Mouse (Mus musculus): Measurements from ENCODE around the gene Gm10577. TPM values are rescaled to one million over a fixed set of nuclear protein-coding genes. Genes with fewer than 3 reads are reported as not detected.

The Gm10577 gene
- not detected in 2 replicates for polyA plus RNA-seq (2015; fragmentation: Nextera tagmentation; extraction: Ambion mirVana)

DNA sequence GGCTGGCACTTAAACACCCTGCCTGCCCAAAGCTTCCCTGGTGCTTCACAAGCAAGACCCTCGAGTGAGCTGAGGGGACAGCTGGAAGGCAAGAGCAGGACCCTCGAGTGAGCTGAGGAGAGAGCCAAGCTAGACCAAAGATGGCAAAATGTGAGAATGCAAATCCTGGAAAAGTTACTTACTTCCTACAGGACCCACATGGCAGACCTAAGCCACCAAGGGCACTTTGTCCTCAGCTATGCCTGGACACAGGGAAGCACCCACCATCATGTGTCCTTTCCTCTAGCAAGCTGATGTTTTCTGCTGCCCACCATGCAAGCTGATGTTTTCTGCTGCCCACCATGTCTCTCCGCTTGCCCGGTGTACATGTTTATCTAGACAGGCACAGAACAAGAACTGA lies at the start of gene Gm10577:
Gm10577 (minus strand) TSS at position 101 of the 400 bp plus-strand sequence.
- Histone ChIP-seq H3K4me1 (ENCODE audit: insufficient read depth) (no peaks in the 10 kb centered on the region), H3K9ac (replicated peaks) (no peak within 1 kb of the TSS), H3K9me3 (ENCODE audit: low read length) (no peaks in the 10 kb centered on the region), H3K4me3 (ENCODE audit: low read depth, low read length) (no peak within 1 kb of the TSS), H3K27me3 (ENCODE audit: insufficient read depth, low read length) (no peaks in the 10 kb centered on the region), H3K36me3 (replicated peaks; ENCODE audit: insufficient read depth, low read length) (no peaks in the 10 kb centered on the region), H3K27ac (ENCODE audit: low read depth) (no peak within 1 kb of the TSS), H3K4me2 (ENCODE audit: low read depth, low read length) (no peak within 1 kb of the TSS)
- no peak for DNase-seq
- ATAC-seq, result no peak
- TF ChIP-seq EP300 (IDR thresholded peaks at IDR 0.05; ENCODE audit: low read depth) (no peak), CTCF (IDR thresholded peaks at IDR 0.05; ENCODE audit: low read depth) (no peak)
- WGBS (ENCODE audit: insufficient replicate concordance), result 81% methylated on average over 4 of the region's 4 CpGs

DNA sequence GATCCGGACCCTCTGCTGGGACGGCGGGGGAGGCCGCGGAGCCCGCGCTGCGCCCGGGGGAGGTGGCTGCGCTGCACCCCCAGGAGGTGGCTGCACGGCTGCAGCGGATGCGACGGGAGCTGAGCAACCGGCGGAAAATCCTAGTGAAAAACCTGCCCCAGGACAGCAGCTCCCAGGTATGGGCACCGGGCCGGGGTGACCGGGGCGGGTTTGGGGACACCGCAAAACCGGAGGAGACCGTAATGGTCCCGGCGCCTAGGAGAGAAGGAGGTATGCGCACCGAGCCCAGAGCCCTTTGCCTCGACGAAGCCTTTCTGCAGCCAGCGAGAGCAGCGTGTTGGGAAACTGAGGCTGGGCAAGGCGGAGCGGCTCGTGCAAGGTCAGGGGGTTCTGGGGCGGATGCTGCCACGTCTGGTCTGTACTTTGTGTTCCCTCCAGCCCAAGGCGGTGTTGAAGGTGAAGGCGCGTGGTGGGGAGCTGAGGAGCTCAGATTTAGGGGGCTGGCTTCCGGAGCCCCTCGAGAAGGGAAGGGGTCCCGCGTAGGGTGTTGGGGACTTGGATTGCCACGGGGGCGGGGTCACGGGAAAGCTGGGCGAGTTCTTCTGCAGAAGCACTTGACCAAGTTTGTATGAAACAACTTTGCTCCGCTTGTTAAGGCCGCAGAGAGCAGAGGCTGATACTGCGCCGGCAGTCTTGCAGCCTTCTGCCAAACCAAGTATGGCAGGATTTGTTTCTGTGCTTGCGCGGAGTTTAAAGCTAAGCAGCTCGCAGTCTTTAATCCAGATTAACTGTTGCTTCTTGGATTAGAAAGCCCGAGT lies 48.9 kb upstream of the Gm10577 start:
- Histone ChIP-seq H3K27me3 (ENCODE audit: insufficient read depth, low read length) (peaks cover 34% of the 10 kb centered on the region), H3K9ac (replicated peaks) (peak overlapping the region; percentile 59), H3K27ac (ENCODE audit: low read depth) (no peak overlapping the region), H3K4me2 (ENCODE audit: low read depth, low read length) (peak overlapping the region; percentile 76), H3K36me3 (replicated peaks; ENCODE audit: insufficient read depth, low read length) (no peaks in the 10 kb centered on the region), H3K9me3 (ENCODE audit: low read length) (no peaks in the 10 kb centered on the region), H3K4me3 (ENCODE audit: low read depth, low read length) (peak overlapping the region; percentile 46), H3K4me1 (ENCODE audit: insufficient read depth) (no peaks in the 10 kb centered on the region; the same call in 1 of the 2 replicates)
- no peak for TF ChIP-seq EP300 (IDR thresholded peaks at IDR 0.05; ENCODE audit: low read depth)
- no peak for TF ChIP-seq CTCF (IDR thresholded peaks at IDR 0.05; ENCODE audit: low read depth)
- WGBS (ENCODE audit: insufficient replicate concordance), result 2% methylated on average over 54 of the region's 55 CpGs
- DNase-seq (peak; percentile 16), ATAC-seq (peak; percentile 15; the same call in 1 of the 2 replicates)

DNA sequence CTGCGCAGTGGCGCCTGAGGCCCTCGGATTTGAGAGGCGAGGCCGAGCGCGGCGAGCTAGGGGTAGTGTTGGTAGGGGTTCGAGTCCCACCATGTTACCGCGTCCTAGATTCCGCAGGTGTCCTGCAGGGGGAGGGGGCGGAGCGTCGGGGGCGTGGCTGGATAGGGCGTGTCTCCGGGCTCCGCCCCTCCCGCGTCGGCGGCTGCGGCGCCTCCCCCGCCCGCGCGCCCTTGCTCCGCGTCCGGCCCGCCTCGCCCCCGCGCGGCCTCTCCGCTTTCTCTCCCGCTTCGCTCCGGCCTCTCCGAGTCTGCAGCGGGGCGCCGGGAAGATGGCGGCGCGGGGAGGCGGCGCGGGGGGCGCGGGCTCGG lies 48.3 kb upstream of the Gm10577 start, which contains the start of gene Raver2:
Raver2 (plus strand) TSS at position 198 of the 368 bp plus-strand sequence.
- Histone ChIP-seq H3K27me3 (ENCODE audit: insufficient read depth, low read length) (peaks cover 34% of the 10 kb centered on the region), H3K4me2 (ENCODE audit: low read depth, low read length) (peak within 1 kb of the TSS; percentile 76), H3K36me3 (replicated peaks; ENCODE audit: insufficient read depth, low read length) (no peaks in the 10 kb centered on the region), H3K4me3 (ENCODE audit: low read depth, low read length) (peak within 1 kb of the TSS; percentile 46), H3K27ac (ENCODE audit: low read depth) (no peak within 1 kb of the TSS), H3K4me1 (ENCODE audit: insufficient read depth) (no peaks in the 10 kb centered on the region; the same call in 1 of the 2 replicates), H3K9me3 (ENCODE audit: low read length) (no peaks in the 10 kb centered on the region), H3K9ac (replicated peaks) (peak within 1 kb of the TSS; percentile 59)
- TF ChIP-seq EP300 (IDR thresholded peaks at IDR 0.05; ENCODE audit: low read depth) (no peak), CTCF (IDR thresholded peaks at IDR 0.05; ENCODE audit: low read depth) (0 out of 2 replicates have a peak, but pooled peaks have one; percentile 14)
- DNase-seq, result peak; percentile 46
- 5% methylated on average over 40 of the region's 54 CpGs for WGBS (ENCODE audit: insufficient replicate concordance)
- ATAC-seq, result peak; percentile 64

- no peaks in the 10 kb centered on the region for H3K9me3 ChIP-seq (ENCODE audit: low read length)
- H3K4me2 ChIP-seq (ENCODE audit: low read depth, low read length), result no peak overlapping the region
- ATAC-seq (no peak), DNase-seq (no peak)
- TF ChIP-seq CTCF (IDR thresholded peaks at IDR 0.05; ENCODE audit: low read depth), result no peak
- no peak for TF ChIP-seq EP300 (IDR thresholded peaks at IDR 0.05; ENCODE audit: low read depth)
- no peaks in the 10 kb centered on the region for H3K36me3 ChIP-seq (replicated peaks; ENCODE audit: insufficient read depth, low read length)
- no peak overlapping the region for H3K4me3 ChIP-seq (ENCODE audit: low read depth, low read length)
- WGBS (ENCODE audit: insufficient replicate concordance), result 58% methylated on average over 5 of the region's 5 CpGs
- H3K9ac ChIP-seq (replicated peaks), result no peak overlapping the region
- no peak overlapping the region for H3K27ac ChIP-seq (ENCODE audit: low read depth)
- H3K27me3 ChIP-seq (ENCODE audit: insufficient read depth, low read length), result peaks cover 29% of the 10 kb centered on the region
- no peaks in the 10 kb centered on the region; the same call in 1 of the 2 replicates for H3K4me1 ChIP-seq (ENCODE audit: insufficient read depth)
These were observed 45.9 kb upstream of the Gm10577 start for GRCm38 (mm10) chr4:101066401-101066800.

GRCm38 (mm10) chr4:101062146-101062545 lies 41.6 kb upstream of the Gm10577 start:
- DNase-seq, result no peak
- no peaks in the 10 kb centered on the region for H3K36me3 ChIP-seq (replicated peaks; ENCODE audit: insufficient read depth, low read length)
- 63% methylated on average over 2 of the region's 2 CpGs for WGBS (ENCODE audit: insufficient replicate concordance)

GRCm38 (mm10) chr4:101046576-101046975 lies 26.1 kb upstream of the Gm10577 start:
- no peak for ATAC-seq
- Histone ChIP-seq H3K27me3 (ENCODE audit: insufficient read depth, low read length) (no peaks in the 10 kb centered on the region), H3K4me2 (ENCODE audit: low read depth, low read length) (no peak overlapping the region), H3K4me3 (ENCODE audit: low read depth, low read length) (no peak overlapping the region), H3K36me3 (replicated peaks; ENCODE audit: insufficient read depth, low read length) (no peaks in the 10 kb centered on the region), H3K27ac (ENCODE audit: low read depth) (no peak overlapping the region), H3K4me1 (ENCODE audit: insufficient read depth) (no peaks in the 10 kb centered on the region), H3K9me3 (ENCODE audit: low read length) (no peaks in the 10 kb centered on the region), H3K9ac (replicated peaks) (no peak overlapping the region)
- 64% methylated on average over 4 of the region's 4 CpGs for WGBS (ENCODE audit: insufficient replicate concordance)
- no peak for DNase-seq
- TF ChIP-seq CTCF (IDR thresholded peaks at IDR 0.05; ENCODE audit: low read depth) (no peak), EP300 (IDR thresholded peaks at IDR 0.05; ENCODE audit: low read depth) (no peak)

More at GRCm38 (mm10) chr4:101062146-101062545, 41.6 kb upstream of the Gm10577 start:
- H3K9me3 ChIP-seq (ENCODE audit: low read length), result no peaks in the 10 kb centered on the region
- H3K9ac ChIP-seq (replicated peaks), result no peak overlapping the region
- TF ChIP-seq CTCF (IDR thresholded peaks at IDR 0.05; ENCODE audit: low read depth) (no peak), EP300 (IDR thresholded peaks at IDR 0.05; ENCODE audit: low read depth) (no peak)
- no peak for ATAC-seq
- H3K4me3 ChIP-seq (ENCODE audit: low read depth, low read length), result no peak overlapping the region
- no peak overlapping the region for H3K27ac ChIP-seq (ENCODE audit: low read depth)
- H3K4me2 ChIP-seq (ENCODE audit: low read depth, low read length), result no peak overlapping the region
- H3K4me1 ChIP-seq (ENCODE audit: insufficient read depth), result no peaks in the 10 kb centered on the region
- peaks cover 5% of the 10 kb centered on the region; the same call in 1 of the 2 replicates for H3K27me3 ChIP-seq (ENCODE audit: insufficient read depth, low read length)
